Mouse (Mus musculus): ENCODE results near the gene Optc. TPM values are rescaled to one million over a fixed set of nuclear protein-coding genes. Genes with fewer than 3 reads are reported as not detected.
A peak's percentile ranks its signal among the peaks of the same experiment; 100 is the strongest.

Gene Optc
- total RNA-seq, 2 experiments from 2014 or later = 0.94 to 1.1 TPM

DNA sequence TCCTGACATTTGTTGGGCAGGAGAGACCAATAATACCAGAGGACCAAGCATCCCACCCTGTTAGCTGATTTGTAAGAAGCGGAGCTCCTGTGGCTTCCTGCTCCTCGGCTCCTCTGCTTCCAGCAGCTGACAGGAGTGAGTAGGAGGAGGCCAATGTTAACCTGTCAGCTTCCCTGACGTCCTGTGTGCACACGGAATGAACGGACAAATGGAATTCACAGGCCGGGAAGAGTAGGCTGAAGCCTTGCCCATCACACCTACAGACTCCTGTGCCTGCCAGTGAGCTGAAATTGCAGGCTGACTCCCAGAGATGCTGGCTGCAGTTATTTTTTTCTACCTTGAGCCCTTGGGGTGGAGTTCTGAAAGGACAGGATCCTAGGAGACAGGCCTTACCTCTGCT is 23.7 kb downstream of the Optc start:
- DNase-seq (ENCODE audit: low spot score in 2 of 2) = no peak

DNA sequence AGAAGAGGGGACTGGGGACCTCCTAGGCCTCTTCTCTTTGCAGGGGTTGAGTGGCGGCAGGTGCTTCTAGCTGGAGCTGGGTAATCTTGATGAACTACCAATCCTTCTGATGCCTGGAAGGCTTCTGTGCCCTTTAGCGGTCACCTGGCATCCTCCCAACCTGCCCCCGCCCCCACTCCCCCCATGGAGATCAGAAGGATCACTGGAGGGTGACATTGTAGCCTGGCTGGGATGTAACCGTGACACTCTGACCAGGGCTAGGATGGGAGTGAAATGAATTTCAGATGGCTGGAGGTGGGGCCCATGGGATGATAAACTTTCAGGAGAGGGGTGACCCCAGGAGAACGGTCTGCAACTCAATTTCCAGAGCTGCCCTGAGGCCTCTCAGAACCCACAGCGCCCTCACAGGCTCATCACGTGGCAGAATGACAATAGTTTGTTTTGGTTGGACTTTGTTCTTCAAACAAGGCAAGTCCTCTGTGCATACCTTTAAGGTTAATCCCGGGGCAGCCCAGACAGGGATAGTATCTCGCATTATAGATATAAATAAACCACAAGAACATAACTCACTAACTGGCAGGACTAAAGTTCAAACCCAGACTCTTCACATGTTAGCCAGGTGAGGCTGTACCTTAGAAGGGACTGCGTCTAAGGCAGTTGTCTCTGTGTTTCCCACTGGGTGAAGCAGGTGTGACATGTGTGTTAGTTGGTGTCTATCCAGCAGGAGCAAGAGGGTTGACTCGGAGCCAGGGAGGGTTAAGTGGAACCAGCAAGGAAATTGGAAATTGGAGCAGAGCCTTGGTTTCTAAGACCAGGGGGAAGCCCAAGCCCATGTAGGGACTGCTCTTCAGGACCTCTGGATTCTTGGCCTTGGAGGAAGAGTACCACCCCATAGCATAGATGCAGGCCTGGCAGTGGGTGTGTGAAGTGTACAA is 25.2 kb downstream of the Optc start:
- DNase-seq (ENCODE audit: low spot score in 2 of 2) = no peak

DNA sequence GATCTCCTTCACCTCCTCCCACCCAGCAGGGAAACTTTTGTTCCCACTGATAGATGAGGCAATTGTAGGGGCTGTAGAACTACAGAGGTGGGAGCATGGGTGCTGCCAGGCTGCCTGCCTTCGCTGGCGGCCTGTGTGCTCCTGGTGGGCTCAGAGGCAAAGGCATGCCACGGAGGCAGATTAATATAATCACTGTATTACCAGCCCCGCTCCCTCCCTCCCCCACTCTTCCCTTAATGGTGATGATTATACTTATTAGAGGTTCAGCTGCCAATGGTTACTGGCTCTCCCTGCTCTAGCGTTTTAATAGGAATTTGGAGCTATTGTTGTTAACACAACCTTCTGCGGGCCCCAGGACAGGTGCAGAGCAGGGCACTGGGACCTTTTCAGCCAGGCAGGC is 26.0 kb downstream of the Optc start:
- no peak for DNase-seq (ENCODE audit: low spot score in 2 of 2)

DNA sequence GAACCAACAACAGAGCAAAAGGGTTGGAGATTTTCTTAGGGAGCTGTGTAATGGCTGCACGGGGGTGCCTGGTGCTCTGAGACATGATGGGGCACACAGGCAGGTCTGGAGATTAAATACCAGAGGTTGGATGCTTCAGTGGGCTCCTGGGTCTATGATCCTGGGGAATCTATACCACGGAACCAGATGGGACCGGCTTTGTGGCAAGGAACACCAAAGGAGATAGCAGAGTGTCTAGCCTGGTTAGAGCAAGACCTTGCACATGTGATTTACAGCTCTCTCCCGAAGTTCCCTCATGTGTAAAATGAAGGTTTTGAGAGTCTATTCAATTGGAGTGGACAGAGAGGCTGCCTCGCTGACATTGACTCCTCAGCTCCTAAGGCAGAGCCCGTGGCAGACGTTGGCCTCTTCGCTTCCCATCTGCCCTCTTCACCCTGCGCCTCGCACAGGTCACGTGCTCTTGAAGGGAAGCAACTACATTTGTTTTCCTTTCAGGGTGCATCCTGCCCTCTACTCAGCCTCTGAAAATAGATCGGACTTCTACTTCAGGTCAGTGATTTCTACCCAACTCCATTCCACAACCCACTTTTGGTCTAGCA is 28.9 kb downstream of the Optc start:
- DNase-seq (ENCODE audit: low spot score in 2 of 2) = no peak

DNA sequence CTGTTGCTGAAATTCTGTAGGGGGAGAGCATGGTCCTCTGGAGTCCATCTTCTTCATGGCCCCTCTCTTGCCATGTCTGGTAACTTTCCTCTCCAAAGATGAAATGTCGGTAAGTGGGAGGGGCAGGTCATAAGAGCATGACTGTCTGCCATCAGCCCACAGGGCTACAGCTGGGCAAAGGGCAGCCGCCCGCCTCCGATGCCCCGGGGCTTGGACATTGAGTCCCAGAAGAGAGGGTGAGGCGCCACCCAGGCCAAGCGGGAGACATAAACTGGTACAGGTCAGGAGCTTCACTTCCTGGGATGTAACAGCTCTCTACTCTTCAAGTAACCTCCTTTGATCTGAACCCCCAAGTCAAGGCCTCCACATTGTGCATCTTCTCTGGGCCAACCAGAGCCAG is 30.9 kb downstream of the Optc start:
- no peak for DNase-seq (ENCODE audit: low spot score in 2 of 2)

DNA sequence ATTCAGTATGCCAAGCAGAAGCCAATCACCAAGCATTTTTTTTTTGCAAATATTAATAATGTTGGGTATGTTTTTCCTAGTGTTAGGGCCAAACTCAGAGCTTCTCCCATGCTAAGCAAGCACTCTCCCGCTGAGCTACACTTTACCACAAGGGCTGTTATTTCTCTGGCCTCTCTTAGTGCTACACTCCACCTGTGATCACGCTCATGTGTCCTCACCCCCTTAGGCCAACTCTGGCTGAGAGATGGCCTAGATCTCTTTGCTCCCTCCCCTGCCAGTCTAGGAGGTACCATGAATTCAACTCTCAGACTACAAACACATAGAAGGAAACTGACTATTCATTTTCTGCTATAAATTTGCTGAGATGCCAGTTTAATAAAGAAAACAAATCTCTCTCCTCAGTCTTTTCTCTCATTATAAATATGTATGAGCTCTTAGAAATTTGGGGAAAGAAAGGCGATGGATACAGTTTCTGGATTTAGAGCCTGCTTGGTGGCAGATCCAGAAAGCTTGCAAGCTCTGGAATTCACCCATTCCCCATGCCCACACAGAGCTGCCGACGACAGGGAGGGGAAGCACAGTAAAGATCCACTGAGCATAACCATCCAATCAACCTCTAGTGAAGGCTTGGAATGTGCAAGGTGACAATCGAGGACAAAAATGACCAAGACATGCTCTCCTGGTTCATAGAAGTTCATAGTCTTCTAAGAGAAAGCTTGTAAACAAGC is 34.5 kb downstream of the Optc start:
- DNase-seq (ENCODE audit: low spot score in 2 of 2) = no peak

DNA sequence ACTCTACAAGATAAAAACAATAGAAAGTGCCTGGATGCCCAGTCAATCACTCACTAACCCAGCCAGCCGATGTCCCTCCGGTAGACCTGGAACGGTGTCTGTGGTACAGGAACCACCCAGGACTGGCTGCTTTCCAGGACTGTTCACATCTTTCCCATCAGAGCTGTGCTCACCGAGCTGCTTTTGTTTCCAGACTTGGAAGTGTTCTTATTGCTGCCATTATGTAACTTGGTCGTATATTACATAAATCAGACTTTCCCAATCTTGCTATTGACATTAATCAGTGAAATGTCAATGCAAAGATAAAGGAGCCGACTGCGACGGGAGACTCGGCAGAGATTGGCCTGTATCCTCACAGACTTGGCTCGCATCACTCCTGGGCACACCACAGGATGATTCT is 36.6 kb downstream of the Optc start:
- no peak for DNase-seq (ENCODE audit: low spot score in 2 of 2)

DNA sequence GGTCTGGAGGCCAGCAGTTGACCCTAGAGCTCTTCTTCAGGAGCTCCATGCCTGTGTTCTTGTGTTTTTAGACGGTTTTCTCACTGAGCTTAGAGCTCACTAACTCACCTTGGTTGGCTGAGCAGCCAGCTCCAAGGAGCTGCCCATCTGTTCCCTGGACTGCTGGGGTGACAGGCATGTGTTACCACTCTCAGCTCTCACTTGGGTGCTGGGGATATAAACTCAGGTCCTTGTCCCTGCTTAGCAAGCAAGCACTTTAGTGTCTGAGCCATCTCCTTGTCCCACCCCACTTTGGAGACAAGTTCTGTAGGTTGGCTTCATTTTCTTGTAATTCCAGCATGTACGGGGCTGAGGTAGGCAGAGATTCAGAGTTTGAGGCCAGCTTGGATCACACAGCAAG is 38.6 kb downstream of the Optc start:
- no peak for DNase-seq (ENCODE audit: low spot score in 2 of 2)

DNA sequence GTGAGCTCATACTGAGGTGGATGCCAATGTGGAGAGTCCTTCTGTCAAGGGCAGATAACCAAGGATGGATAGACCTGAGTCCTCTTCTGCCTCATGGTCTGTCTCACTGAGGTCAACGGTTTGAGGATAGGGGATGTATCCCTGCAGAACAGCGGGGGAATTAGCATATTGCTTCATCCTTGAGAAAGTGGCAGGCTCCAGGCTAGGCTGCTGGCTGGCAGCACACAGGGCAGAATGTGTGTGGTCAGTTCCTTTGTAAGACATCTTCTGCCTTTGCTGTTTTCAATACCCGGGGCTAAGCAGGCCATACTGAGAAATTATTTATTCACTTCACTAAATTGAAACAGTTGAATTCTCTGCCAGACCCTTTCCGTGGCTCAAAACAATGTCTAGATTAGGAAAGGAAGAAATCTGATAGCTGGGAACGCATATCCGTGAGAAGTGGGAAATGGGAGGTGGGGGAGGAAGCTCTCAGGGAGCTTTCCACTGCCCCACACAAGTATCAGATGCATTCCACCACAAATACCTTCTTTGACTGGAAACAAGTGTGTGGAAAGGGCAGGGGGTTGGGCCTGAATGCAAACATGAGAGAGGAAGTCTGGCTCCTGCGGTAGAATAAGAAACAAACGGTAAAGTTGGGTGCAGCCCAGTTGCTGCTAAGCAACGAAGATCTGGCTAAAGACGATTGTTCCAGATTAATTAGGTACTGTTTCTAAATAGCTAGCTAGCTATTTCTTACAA is 44.4 kb downstream of the Optc start:
- DNase-seq (ENCODE audit: low spot score in 2 of 2) = no peak

DNA sequence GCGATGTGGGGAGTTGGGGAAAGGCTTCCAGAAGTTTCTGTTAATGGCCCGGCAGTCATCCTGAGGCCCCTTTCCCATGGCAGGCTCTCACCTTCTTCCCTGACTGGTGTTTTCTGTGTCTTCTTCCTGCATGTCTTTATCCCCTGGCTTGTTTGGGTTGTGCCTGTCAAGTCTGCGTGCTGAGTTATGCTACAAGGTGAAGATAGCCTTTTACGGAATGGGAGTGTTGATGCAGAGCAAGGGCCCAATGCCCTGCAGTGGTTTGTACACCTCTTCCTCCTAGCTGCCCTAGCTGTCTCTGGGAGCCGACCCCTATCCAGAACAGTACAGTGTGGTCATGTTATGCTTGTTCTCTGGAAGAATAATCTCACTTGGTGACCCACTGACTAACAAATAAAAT is 46.8 kb downstream of the Optc start:
- DNase-seq (ENCODE audit: low spot score in 2 of 2) = no peak

DNA sequence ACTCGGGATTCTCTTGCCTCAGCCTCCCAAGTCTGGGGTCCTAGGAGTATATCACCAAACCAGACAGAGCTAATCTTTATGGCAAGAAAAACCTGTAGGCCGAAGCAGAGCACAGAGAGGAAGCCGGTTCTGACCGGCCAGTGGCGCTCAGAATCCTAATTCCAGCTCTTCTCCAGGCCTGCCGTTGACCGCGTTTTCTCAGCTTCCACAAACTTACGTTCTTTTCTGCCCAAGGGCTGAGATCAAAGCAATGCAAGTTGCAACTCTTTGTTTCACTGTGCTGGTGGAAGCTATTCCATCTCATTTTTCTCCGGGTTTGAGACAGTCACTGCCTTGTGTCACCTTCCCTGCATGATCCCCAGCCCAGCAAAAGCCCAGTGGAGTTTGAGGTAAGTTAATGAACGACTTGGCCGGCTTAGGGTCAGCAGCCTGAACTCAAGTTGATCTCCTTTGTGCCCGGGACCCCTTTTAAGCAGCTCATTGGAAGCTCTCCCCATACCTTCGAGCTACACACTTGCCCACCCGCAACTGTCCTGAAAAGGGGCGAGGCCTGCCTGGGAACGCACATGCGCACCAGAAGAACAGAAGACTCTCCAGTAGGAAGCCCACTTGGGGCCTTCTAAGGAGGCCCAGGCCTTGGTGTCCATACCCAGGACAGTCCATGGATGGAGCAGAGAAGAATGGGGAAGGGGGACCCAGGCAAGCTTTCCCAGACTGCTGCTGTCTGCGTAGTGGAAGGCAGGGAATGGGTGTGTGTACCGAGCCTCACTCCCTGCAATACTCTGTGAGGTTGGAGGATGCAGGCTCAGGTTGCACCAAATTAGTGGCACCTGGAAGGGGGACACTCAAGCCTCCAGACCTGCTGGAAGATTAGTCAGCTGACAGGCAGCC is 47.7 kb downstream of the Optc start:
- no peak for DNase-seq (ENCODE audit: low spot score in 2 of 2)

DNA sequence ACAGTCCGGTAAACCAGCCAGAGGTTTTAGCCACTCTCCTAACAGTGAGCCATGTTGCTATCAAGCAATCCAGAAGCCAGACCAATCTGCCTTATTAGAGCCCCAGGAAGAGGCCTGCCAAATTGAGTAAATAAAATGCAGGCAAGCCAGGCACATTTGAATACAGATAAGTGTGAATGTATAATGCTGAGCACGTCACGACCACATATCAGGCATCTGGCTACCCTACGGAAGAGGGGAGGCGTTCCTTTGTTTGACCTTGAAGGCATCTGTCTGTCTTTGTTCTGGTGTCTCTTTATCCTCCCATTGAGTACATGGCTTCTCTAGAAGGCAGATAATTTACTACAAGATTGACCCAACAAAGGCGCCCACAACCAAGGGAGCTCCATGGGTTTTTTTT is 48.5 kb downstream of the Optc start:
- DNase-seq (ENCODE audit: low spot score in 2 of 2) = no peak

DNA sequence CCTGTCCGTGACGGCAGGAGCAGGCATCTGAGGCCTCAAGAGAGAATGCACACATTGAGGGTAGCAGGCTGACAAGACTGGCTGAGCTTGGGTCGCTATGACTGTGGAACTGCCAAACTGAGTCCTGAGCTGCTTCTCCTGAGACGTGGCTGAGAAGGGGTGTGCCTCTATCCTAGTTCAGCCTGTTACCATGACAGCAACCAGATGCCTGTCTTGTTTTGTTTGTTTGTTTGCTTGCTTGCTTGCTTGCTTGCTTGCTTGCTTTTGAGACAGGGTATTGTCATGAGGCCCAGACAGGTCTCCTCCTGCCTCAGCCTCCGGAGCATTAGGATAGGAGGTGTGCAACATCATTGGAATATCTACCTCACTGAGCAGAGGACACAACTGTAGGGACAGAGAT is 50.0 kb downstream of the Optc start:
- no peak for DNase-seq (ENCODE audit: low spot score in 2 of 2)

DNA sequence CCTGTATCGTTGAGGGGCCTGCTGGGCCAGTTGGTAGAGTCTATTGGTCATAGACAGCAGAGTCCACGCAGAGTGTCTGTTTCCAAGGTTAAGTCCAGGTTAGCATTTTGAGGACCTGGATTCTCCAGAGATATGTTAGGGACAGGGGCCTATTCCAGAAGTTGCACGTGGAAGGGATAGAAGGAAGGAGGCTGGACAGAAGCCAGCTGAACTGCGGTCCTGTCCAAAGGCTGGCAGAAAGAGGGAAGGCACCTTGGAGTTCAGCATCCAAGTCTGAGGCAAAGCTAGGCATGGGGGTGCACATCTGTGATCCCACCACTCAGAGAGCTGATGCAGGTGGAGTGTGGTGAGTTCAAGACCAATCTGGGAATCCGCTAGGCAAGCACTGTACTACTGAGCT is 50.6 kb downstream of the Optc start:
- no peak for DNase-seq (ENCODE audit: low spot score in 2 of 2)

DNA sequence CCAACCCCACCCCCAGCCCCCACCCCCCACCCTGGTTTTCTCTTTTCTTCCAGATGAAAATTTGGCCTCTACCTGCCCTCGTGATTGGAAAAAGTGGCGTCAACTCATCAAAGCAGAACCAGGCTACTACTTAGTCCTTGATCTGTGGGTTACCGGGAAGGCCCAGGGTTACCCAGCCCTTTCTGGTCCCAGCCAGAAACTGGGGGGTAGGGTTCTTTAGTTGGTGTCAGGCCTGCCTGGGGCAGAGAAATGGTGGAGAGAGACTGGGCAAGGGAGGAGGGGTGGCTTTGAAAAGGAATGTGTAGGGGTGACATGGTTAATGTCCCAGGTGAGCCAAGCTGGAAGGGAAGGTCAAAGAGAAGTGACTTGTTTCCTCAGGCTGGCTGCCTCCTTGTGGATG is 51.1 kb downstream of the Optc start:
- DNase-seq (ENCODE audit: low spot score in 2 of 2) = no peak

DNA sequence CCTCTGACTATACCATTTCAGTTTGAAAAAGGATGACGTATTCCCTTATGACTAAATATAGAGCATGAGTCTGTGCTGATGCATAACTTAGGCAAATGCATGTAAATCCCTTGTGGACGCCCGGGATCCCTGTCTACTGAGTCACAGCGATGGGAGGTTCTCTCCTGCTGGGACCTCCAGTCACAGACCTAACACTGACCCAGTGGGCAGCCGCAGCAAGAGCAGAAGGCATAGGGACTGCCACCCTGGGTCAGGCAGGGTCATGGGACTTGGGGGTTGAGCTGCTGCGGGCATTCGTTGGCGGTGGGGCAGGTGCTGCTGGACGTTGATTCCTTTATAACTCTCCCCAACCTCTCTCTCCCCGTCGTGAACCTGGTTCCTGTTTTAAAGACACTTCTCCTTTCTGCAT is 51.7 kb downstream of the Optc start:
- DNase-seq (ENCODE audit: low spot score in 2 of 2) = no peak

DNA sequence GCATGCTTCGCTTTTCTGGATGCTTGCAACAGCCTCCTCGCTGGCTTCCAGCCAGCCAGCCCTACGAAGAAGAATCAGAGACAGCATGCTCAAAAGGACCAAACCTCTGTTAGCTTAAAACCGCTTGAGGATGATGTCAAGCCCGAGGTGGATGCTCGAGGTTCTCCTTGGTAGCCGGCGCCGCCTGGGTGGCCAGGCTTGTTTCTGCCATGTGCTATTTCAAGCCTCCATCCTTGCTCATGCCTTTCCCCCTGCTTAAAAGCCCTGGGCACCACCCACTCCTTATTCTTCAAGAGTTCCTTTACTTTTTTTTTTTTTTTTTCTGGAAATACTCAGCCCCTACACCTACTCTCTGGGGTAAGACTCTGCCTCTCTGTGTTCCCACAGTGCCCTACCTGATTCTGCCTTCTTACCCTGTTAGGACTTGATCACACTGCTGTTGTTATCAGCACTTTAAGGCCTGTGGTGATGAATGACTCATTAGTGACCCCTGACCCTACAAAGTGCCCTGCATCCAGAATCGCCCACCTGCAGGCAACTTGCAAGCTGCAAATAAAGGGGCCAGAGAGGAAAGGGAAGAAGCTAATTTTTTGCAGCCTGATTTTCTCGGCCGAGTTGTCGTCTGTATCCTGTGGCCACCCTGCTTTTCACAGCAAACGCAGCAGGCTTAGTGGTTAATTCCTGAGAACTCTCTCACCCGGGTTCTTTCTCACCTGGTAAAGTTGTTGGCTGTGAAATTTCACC is 52.4 kb downstream of the Optc start:
- DNase-seq (ENCODE audit: low spot score in 2 of 2) = peak; percentile 31 to 37

DNA sequence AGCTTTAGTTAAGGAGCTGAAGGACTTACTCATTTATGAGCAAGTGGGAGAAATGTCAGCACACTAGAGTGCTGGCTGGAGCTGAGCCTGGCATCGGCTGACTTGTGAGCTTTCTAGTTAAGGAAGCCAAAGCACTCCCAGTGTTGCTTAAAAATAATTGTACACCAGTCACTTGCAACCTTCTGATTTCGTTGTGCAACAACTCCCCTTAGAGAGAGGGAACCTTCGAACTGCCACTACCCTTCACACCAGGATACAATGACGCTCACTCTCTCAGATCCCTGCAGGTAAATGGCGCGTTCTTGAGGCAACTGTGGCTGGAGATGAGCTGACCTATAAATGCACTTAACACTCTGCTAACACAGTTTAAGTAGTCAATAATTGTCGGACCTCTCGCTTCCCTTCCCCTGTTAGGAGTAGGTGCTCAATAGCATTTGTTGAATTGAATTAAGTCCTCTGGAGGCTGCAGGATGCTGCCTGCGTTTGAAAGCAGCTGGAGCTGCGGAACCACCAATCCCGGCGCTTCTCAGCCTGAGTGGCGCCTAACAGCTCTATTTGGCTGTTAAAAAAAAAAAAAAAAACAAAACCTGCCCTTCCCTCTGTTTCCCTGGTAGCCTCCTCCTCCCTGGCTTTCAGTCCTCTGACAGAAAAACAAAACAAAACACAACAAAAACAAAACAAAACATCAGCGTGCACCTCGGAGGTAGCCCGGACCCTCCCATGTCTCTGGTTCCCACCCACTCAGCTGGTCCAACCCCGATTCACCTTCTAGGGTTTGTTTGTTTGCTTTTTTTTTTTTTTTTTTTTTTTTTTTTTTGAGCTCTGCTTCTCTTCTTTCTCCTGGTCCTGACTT is 53.2 kb downstream of the Optc start:
- DNase-seq (ENCODE audit: low spot score in 2 of 2) = peak; percentile 29 to 32

Measured in layer of hippocampus, postnatal 10 days (tissue).